Mouse (Mus musculus) liver, postnatal 0 days (tissue): Measurements from ENCODE around the gene Atp2a2.

Experiments
- CTCF ChIP-seq: sonication (generic); IDR thresholded peaks from 2 replicates; pipeline ENCODE4 v1.5.1; 2016; ENCODE audit warnings: antibody characterized with exemption, low read depth
- EP300 ChIP-seq: IDR thresholded peaks from 2 replicates; pipeline ENCODE4 v1.6.1; 2016; ENCODE audit warnings: antibody characterized with exemption, low read depth, mild to moderate bottlenecking

DNA sequence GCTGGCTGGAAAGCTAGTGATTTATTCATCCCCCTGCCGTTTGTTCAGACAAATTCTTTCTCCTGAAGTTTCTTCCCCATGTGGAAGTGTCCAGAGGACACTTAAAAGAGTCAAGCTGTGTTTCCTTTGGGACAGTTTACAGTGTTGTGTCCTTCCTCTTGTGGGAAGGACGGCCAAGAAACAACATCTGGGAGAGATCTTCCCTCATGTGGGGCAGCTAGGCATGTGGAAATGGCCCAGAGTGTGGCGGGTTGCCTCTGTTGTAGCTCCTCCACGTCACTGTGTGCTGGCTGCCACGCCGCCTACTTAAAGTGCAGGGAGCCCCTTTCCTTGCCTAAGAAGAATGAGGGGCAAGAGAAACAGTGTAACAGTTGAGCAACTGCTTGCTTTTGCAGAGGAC, 89.2 kb downstream of the Atp2a2 start:
- no peak for TF ChIP-seq EP300
- TF ChIP-seq CTCF, result no peak
